Mouse (Mus musculus): ENCODE measurements around the gene Taar4.

DNA sequence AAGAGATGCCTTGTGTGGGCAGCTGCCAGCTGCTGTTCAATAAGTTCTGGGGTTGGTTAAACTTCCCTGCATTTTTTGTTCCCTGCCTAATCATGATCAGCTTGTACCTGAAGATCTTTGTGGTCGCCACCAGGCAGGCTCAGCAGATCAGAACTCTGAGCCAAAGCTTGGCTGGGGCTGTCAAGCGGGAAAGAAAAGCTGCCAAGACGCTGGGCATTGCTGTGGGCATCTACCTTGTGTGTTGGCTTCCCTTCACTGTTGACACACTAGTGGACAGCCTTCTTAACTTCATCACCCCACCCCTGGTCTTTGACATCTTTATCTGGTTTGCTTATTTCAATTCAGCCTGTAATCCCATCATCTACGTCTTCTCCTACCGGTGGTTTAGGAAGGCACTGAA lies 11.0 kb downstream of the Taar4 start:
- TF ChIP-seq CTCF (conservative IDR thresholded peaks at IDR 0.05; ENCODE audit: low read length) (no peak), NANOG (IDR thresholded peaks at IDR 0.05; ENCODE audit: borderline replicate concordance, low read length) (no peak)
